Mouse (Mus musculus) ES-Bruce4 (cell line): ENCODE results near the gene R3hdm4.

Experiments used
- CTCF ChIP-seq: IDR thresholded peaks from one replicate; pipeline ENCODE4 v1.8.1; 2011; ENCODE audit warnings: low read depth, low read length
- EP300 ChIP-seq: IDR thresholded peaks from 2 replicates; pipeline ENCODE4 v1.6.1; 2011; ENCODE audit warnings: low read depth, low read length; ENCODE audit not compliant: insufficient read depth
- POLR2A ChIP-seq: IDR thresholded peaks from one replicate; pipeline ENCODE4 v1.8.1; 2011; ENCODE audit warnings: low read length; ENCODE audit not compliant: insufficient read depth

DNA sequence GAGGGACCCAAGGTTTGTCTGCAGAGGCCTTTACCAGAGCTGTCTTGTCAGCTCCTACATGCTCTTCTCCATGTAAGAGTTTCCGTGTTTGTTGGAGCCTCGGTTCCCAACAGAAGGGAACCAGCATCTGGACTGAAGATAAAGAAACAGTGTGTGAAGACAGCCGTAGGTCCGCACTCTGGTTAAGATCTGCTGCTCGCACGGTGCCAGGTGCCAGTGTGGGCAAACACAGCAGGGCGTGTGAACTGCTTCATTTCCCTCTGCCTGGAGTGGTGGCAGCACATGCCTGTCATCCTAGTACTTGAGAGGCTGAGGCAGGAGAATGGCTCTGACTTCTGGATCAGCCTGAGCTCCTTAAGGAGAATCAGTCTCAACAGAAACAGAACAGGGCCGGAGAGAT is 49.2 kb downstream of the R3hdm4 start:
- no peak for TF ChIP-seq CTCF
- no peak for TF ChIP-seq EP300
- no peak for TF ChIP-seq POLR2A
